Mouse (Mus musculus): ENCODE measurements around the gene Ptrh2.

The Ptrh2 gene

DNA sequence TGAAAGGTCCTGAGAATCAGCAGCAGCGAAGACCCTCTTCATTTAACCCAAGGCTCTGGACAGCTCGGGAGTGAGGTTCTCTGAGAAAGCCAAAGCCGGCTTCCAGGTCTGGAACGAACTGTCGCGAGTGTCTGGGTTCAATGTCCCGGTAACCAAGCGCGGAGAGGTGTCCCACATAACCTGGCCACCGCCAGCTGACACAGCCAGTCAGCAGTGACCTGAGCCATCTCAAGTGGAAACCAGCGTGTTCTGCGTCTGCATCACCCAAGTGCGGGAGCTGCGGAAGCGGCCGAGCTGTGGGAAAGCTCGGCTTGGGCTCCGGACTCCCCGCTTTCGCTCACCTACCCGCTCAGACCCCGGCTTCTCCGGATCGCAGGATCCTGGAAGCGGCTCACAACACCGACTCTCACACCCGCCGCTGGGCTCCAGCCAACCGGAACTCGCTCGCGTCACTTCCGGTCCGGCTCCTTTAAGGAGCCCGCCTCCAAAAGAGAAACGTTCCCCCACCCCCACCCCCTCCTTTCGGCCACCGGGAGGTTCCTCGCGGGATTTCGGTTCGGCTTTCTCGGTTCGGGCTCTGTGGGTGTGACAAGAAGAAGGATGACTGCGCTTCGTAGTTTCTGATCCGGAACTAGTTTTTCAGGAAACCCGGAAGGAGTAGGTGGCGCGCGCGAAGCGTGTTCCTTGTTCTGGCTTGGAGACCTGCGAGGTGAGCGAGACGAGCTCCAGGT lies at the start of gene Ptrh2, which contains the start of gene Vmp1:
Gene Ptrh2 (plus strand): TSS at position 591 of the 731 bp plus-strand sequence.
Gene Vmp1 (minus strand): TSS at position 442 of the 731 bp plus-strand sequence.
- in situ Hi-C loops (cut with MseI, MboI) = no loop called here

DNA sequence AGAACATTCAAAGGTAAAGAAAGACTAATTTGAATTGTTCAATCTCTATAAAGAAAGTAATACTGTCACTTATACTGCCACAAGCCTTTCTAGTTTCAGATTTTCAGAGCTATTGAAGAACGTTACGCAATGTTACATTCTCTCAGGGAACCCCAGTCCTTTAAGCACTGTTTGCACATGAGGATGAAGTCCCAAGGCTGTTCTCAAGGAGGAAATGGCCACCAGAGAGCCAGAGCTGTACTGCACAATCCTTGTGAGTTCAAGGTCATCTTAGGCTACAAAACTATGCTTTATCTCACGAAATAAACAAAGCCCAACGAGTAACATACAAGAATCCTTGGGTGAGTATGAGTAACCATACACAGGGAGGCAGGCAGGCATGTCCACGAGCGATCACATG lies 49.4 kb upstream of the Ptrh2 start:
- in situ Hi-C loops (cut with MseI, MboI) = no loop called here

DNA sequence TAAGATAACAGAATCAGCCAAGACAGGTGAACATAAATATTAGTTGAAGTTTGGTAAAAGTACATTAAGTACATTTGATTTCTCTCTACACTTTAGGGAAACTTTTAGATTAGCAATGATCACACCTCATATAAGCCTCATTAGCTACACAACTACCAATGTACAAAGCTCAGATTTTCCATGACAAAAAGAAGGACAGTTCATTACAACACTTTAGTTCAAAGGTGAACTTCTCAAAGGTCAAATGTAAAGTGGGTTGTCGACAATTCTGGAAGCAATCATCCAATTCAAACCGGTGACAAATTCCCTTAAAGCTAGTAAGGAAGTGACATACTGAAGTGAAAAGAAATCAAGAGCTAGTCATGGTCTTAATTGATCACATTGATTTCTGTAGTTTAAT lies 46.1 kb upstream of the Ptrh2 start:
- in situ Hi-C loops (cut with MseI, MboI) = no loop called here

DNA sequence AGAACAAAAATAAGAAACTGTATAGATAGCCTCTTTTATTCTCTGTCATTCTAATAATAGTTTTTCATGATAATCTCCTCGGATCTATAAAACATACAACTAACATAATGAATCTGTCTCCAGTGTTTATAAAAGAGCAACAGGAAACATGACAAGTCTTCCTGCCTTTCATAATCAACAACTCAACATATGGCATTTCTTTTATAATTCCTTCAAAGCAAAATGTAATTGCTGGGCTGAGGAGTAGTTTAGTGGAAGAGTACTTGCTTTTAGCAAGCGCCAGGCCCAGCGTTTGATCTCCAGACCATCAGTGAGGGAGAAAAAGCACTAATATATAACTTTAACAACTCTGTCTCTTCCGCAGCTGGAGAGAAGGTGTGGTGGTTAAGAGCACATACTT lies 42.1 kb upstream of the Ptrh2 start:
- in situ Hi-C loops (cut with MseI, MboI) = no loop called here

DNA sequence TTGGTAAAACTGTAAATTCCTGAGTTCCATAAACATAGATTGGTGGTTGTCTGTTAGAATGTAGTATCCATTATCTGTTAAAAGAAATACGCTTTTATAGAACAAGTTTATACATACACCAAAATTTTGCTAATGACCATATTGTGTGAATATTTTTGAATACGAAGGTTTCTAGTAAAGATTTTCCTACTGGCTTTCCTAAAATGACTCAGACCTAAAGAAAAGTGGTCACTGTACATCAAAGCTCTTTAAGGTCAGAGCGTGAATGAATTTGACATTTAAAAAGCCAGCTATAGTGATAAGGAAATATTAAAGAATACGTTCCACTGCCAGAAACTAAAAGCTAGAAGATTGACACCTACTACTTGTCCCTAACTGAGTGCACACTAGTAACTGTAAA lies 39.2 kb upstream of the Ptrh2 start:
- in situ Hi-C loops (cut with MseI, MboI) = no loop called here

DNA sequence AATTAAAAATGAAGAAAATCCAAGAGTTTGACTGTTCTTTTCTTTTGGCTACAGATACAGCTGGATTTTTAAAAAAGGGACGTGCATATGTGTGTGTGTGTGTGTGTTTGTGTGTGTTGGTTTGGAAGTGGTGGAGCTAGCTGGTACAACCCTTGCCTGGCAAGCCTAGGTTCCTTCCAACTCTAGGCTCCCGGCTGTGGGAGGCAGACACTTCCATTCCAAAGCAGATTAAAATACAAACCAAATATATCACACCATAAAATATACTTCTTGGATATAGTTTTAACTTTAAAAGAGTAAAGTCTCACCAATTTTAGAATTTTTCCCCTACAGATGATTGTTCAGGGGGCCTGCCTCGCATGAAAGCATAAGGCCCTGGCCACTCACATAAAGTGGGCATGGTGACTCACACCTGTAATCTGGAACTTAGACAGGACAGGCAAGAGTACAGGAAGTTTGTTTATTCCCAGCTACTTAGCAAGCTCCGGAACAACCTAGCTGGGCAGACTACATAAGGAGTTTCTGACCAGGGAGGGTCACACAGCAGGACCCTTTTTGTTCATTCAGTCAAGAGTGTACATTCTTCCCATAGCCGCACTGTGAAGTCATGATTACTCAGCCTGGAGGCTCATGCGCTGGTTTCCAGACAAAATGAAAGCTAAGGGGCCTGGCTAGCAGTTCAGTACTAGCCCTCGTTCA lies 37.5 kb upstream of the Ptrh2 start:
- in situ Hi-C loops (cut with MseI, MboI) = no loop called here

DNA sequence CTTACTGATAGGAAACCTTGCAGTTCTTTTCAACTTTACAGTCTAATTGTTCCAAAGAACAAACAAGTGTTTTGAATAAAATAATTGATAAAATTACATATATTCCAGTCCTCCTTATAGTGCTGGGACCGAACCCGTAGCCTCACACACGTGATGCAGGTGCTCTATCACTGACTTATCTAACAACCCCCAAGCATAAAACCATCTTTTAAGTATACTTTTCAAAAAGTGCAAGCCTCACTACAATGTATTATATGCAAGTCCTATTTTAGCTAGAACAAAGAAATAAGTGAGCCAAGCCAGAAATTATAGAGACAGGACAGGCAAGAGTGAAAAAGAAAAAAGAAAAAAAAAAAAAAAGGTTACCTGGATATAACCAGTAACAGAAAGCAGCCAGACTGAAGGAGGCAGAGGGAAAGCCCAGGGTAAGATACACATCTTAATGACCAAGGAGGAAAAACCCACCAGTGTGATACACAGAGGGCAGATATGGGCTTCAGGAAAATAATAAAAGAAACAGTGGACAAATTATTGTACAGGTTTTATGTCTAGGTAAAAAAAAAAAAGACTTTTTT lies 36.8 kb upstream of the Ptrh2 start:
- in situ Hi-C loops (cut with MseI, MboI) = no loop called here

DNA sequence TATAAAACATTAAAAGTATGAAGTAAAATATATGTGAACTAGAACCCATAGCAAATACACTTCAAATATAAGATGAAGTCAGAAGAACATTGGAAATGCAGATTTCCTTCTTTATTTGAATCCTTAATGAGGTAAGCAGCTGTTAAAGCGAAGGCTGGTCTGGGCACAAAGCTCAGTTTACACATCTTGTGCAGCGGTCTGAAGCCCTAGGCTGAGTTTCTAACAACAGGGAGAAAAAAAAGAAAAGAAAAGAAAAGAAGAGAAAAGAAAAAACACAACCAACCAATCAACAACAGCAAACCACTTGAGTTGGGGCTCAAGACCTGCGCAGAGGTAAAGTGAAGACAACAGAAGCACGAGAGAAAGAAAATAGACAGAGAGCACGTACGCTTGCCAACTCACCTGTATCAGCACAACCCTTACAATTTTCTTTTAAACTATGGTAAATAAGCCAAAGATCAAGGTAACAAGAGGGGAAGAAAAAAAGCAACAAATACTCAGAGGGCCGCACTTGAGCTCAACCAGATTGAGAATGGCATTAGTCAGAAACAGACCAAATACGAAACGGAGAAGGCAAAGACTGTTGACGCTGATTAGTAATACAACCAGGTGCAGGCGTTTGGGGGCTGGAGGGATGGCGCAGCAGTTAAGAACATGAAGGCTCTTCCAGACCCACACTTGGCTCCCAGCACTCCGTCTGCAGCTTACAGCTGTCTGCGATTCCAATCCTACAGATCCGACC lies 35.9 kb upstream of the Ptrh2 start:
- in situ Hi-C loops (cut with MseI, MboI) = no loop called here

DNA sequence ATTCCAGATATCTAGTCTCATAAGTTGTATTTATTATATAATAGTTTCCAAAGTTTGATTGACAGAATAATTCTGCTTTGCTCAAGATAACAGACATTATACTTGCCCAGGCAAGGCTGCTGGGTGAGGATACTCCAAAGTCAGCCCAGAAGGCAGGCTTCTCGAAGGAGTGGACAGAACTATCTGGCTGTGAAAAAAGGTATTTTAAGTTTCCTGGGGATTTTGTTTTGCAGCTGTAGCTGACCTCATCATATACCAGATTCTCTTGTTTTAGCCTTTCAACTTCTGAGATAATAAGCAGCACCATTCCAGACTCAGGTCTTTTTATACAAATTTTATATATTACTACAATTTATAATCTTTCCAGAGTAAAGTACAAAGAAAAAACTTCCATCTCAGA lies 34.2 kb upstream of the Ptrh2 start:
- in situ Hi-C loops (cut with MseI, MboI) = no loop called here

DNA sequence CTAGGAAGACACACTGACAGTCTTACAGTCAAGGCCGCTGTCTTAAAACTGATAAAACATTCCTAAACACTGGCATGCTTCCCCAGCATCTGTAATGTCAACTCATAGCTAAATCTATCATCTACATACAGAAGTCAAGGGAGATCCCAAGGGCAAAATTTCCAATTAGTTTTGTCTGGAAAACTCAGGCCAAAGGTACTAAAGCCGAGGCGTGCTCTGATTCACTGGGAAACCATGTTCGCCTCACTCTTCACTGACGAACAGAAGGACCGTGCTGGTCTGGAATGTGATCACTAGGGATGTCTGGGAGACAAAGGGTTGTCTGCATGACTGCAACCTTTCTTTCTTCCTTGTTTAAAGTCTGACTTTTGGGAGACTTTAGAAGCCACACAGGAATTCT lies 33.1 kb upstream of the Ptrh2 start:
- in situ Hi-C loops (cut with MseI, MboI) = loop anchor here (5.0 kb wide), 2 partner anchors 78 to 83 kb away; no protein-coding TSS in a partner anchor

DNA sequence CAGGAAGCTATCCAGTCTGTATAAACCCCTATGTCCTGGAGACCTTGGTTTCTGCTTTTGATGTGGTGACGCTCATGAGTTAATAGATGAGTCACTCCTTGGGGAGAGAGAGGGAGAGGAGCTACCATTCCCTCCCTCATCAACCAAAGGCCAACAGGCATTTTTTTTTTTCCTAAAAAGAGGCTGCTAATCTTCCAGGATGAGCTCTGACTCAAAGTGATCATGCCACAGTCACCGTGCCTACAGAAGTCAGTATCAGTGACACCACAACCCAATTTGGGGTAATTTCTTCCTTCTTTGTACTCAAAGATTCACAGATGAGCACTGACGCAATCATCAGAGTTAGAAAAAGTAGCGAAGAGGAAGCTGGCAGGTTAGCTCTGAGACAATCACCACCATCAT lies 31.2 kb upstream of the Ptrh2 start:
- in situ Hi-C loops (cut with MseI, MboI) = loop anchor here (5.0 kb wide), 2 partner anchors 80 to 85 kb away; no protein-coding TSS in a partner anchor

DNA sequence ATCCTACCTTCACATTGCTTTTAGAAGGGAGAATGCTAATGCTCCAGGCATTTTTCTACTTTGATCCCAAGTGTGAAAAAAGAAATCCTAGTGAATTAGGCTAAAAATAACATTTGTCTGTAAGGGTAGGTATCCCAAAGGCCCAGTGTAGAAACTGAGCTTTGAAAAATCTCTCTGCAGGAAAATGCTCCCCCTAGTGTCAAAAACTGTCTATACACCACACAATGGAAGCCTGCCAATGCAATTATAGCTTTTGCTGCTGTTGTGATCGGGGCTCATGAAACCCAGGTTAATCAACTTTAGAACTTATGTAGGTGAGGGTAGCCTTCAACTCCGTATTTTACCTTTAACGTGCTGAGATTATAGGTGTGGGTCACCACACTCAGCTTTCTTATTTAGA lies 30.3 kb upstream of the Ptrh2 start:
- in situ Hi-C loops (cut with MseI, MboI) = loop anchor here (5.0 kb wide), 2 partner anchors 81 to 86 kb away; no protein-coding TSS in a partner anchor

DNA sequence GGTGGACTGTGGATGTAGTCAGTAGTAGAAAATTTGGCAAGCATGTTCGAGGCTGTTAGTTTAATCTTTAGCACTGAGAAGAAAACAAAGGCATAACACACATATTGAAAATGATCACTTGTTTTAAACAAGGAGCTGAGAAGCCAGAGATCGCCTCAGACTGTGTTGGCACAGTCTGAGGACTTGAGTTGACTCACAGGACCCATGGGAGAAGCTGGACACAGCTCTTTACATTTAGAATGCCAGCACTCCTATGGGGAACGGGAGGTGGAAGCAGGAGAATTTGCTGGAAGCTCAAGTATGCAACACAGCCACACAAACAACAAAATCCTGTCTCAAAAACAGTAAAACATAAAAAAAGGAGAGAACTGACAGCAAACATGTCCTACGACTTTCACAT lies 29.7 kb upstream of the Ptrh2 start:
- in situ Hi-C loops (cut with MseI, MboI) = loop anchor here (5.0 kb wide), 2 partner anchors 82 to 87 kb away; no protein-coding TSS in a partner anchor

DNA sequence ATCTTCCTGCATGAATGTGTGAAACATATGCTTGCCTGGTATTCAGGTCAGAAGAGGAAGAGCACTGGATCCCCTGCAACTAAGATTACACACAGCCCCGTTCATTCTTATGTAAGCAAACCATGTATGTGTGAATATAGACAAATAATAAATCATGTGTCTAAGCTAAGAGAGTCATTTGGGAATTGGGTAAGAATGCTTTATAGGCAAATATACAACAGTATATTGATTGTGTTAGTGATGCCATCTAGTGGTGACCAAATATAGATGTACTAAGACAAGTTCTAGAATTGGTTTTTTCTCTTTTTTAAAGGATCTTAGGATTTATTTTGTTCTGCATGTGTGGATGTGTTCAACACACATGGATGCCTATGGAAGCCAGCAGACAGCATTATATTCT lies 28.1 kb upstream of the Ptrh2 start:
- in situ Hi-C loops (cut with MseI, MboI) = no loop called here

DNA sequence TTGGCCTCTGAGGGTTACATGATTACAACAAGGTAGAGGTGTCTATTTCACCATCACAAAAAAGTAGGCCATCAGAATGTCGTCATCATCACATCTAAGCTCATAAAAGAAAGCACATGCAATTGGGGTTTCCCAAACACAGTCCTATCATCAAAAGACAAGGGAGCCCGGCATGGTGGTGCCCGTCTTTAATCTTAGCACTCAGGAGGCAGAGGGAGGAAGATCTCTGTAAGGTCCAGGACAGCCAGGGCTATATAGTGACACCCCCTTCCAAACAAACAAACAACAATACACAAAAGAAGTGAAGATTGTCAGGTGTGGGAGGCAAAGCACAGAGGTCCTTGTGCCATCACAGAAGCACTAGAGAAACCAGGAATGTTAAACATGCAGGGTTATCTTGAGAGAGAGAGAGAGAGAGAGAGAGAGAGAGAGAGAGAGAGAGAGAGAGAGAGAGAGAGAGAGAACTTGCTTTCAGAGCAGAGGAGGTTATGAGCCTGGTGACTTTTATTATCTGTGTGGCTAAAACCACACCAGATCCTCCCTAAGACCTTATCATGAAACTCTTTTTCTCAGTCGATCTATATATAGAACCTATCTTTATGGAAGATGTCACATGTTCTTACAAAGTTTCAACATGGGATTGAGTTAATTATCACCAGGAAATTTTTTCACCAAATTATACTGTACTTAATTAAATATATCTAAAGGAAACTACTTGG lies 26.8 kb upstream of the Ptrh2 start:
- in situ Hi-C loops (cut with MseI, MboI) = no loop called here

DNA sequence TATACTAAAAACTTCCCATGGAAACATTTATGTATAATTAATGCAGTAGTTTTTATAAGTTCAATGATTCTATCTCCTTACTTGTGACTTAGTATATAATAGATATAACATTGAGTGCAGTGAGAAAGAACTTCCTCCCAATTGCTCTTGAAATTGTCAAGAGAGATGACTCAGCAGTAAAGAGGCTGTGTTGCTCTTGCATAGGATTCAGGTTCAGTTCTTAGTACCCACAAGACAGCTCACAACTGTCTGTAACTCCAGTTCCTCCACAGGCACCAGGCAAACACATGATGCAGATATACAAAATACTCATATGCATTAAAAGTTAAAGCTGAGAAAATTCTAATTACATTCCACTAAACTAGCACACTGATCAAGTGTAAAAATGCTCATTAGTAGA lies 25.9 kb upstream of the Ptrh2 start:
- in situ Hi-C loops (cut with MseI, MboI) = no loop called here

DNA sequence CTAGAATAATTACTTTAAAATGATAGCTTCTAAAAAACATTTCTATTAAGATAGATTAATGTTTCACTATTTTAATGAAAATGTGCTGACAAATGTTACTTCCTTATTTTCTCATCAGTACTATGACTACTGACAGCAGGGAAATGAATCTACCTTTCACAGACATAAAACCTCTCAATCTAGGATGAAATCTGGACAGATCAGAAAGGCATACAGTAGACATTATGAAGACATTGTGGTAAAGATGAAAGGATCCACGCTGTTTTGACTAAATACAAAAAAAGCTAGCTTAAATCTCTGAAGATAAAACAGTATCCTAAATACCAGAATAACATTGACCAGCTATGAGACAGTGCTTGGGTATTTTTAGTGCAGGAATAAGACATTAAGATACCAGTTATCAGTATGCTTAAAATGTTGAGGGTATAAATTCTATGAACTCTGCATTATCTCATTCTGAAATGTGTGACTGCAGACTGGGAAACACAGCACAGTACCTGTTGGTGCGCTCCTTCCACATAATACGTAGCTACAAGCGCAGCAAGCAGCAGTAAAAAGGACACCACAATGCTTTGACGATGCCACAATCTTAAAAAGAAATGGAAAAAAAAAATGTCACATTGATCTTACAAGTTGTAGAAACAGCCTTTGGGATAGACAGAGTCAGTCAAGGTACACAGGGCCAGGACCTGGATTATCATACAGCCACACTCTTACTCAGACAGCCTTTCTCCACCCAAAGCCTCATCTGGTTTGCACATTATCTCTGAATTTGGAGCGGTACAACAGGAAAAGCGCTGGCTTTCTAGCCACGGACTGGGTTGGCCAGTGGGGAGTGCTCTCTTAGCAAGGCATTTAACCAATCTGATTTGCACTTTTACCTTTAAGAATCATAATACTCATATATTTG lies 20.5 kb upstream of the Ptrh2 start:
- in situ Hi-C loops (cut with MseI, MboI) = no loop called here

DNA sequence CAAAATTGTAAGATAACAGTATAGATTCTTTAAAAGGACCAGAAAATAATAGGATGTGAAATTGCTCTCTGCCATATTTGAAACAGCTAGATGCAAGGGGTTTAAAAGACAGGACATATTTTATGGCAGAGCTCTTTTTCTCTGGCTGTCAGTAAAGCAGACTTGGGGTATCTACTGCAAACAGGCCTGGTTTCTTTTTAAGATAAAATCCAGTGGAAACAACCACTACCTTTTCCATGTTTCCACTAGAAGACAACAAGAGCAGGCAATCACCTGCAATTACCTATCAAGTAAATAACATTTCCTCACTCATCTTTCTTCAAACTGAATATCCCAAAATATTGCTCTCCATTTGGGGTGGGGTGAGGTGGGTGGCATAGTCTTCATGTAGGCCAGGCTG lies 19.8 kb upstream of the Ptrh2 start:
- in situ Hi-C loops (cut with MseI, MboI) = no loop called here

DNA sequence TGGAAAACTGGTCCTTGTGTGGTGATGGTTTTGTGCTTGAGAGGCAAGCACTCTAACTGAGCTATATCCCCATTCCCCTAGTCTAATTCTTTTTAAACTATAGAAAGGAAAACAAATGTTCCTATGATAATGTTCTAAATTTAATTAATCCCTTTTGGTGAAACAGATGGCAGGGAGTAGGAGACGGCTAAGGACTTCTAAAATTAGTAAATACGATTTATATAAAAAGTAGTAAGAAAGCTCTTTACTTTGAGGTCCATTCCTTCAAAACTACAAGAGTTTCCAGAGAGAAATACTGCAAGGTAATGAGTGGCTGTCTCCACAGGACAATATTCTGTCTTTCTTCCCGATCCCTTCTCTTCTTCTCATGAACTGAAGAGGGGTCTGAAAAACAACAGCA lies 19.4 kb upstream of the Ptrh2 start:
- in situ Hi-C loops (cut with MseI, MboI) = no loop called here

DNA sequence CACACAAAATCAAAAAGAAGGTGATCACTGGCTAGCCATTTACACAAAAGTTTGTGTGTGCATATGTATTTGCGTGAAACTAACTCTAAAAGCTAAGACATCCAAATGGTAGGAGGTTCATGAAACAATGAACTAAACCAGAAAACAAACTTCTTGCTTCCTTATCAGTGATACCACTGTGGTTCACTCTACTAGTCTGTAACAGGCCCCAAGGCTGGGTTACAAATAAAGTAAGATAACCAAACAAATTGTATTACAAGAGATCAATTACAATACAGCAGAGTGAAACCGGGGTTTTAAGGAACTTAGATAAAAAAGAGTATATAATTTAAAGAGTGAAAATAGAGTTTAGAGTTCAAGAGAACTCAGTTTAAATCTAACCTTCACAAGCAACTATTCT lies 16.2 kb upstream of the Ptrh2 start:
- in situ Hi-C loops (cut with MseI, MboI) = no loop called here
